Mouse (Mus musculus) kidney, embryonic 16.5 days (tissue): ENCODE data around the gene Klc2. TPM values are rescaled to one million over a fixed set of nuclear protein-coding genes. Genes with fewer than 3 reads are reported as not detected.
"Not testable (repeated sequence)": the region's sequence is repeated elsewhere in the genome, so short reads cannot be mapped to it uniquely, and the experiment has no call there.

Experiments
- ATAC-seq: fragments of 200-750 bp; cut with Nextera tagmentation; 2 replicates; pipeline ENCODE4 v1.8.0; 2017; ENCODE audit warnings: moderate TSS enrichment; ENCODE audit not compliant: low FRiP score, low TSS enrichment
- H3K27ac ChIP-seq: fragments of 300-500 bp; sonication (generic); 2 replicates; pipeline ENCODE4 v1.5.1; 2014; ENCODE audit warnings: low read length
- H3K27me3 ChIP-seq: fragments of 300-500 bp; sonication (generic); 2 replicates; pipeline ENCODE4 v1.6.1; 2014; ENCODE audit warnings: low read length, control low read depth, mixed read lengths; ENCODE audit not compliant: insufficient read depth
- H3K36me3 ChIP-seq: fragments of 300-500 bp; sonication (generic); 2 replicates; pipeline ENCODE4 v1.6.1; 2014; ENCODE audit warnings: low read length, control low read depth, mixed read lengths; ENCODE audit not compliant: insufficient read depth
- H3K4me1 ChIP-seq: fragments of 300-500 bp; sonication (generic); 2 replicates; pipeline ENCODE4 v1.6.1; 2014; ENCODE audit warnings: low read length, control low read depth, mixed read lengths; ENCODE audit not compliant: insufficient read depth
- H3K4me2 ChIP-seq: fragments of 300-500 bp; sonication (generic); replicated peaks from 2 replicates; pipeline ENCODE4 v1.6.1; 2014; ENCODE audit warnings: low read depth, low read length
- H3K4me3 ChIP-seq: fragments of 300-500 bp; sonication (generic); 2 replicates; pipeline ENCODE4 v1.5.1; 2014; ENCODE audit warnings: mild to moderate bottlenecking, low read length
- H3K9ac ChIP-seq: fragments of 300-500 bp; sonication (generic); replicated peaks from 2 replicates; pipeline ENCODE4 v1.6.1; 2014; ENCODE audit warnings: low read length
- H3K9me3 ChIP-seq: fragments of 300-500 bp; sonication (generic); 2 replicates; pipeline ENCODE4 v1.6.1; 2016; ENCODE audit warnings: low read length, control low read depth
- WGBS: fragments of 180-500 bp; shearing (Covaris S2); extraction: QIAGEN DNeasy Blood & Tissue Kit; methylation state at CpG from one replicate; pipeline ENCODE4 v1.1.7; 2014; 5-methylcytosine and 5-hydroxymethylcytosine counted together
- polyA plus RNA-seq: library from polyadenylated mRNA; unstranded; fragments of >200 nt; fragmentation: Nextera tagmentation; extraction: Ambion mirVana; gene quantifications from 2 replicates; pipeline ENCODE4 v1.2.1, GENCODE M21; 2015

The Klc2 gene
- polyA plus RNA-seq, 1 experiment from 2014 or later = 25.1 TPM

- WGBS = under 1% methylated on average over 21 of the region's 21 CpGs
- no peak overlapping the region for H3K27ac ChIP-seq
These were observed 24.1 kb downstream of the Klc2 start for GRCm38 (mm10) chr19:5094243-5094632.

GRCm38 (mm10) chr19:5093481-5094242, 24.7 kb downstream of the Klc2 start:
- WGBS = 67% methylated on average over 12 of the region's 12 CpGs
- H3K9me3 ChIP-seq = no peaks in the 10 kb centered on the region
- 0 out of 2 replicates have a peak overlapping the region, but pooled peaks have one; percentile 32 for H3K9ac ChIP-seq
- H3K4me2 ChIP-seq = no peak overlapping the region
- no peaks in the 10 kb centered on the region for H3K27me3 ChIP-seq
- H3K4me1 ChIP-seq = peaks cover 42% of the 10 kb centered on the region
- no peak for ATAC-seq
- H3K36me3 ChIP-seq = peaks cover 27% of the 10 kb centered on the region
- H3K27ac ChIP-seq = no peak overlapping the region
- H3K4me3 ChIP-seq = no peak overlapping the region

More at GRCm38 (mm10) chr19:5094243-5094632, 24.1 kb downstream of the Klc2 start:
- no peaks in the 10 kb centered on the region for H3K27me3 ChIP-seq
- H3K4me3 ChIP-seq = no peak overlapping the region
- peaks cover 42% of the 10 kb centered on the region for H3K4me1 ChIP-seq
- 0 out of 2 replicates have a peak overlapping the region, but pooled peaks have one; percentile 32 for H3K9ac ChIP-seq
- peaks cover 27% of the 10 kb centered on the region for H3K36me3 ChIP-seq
- peak; percentile 27 for ATAC-seq
- no peak overlapping the region for H3K4me2 ChIP-seq
- H3K9me3 ChIP-seq = no peaks in the 10 kb centered on the region

GRCm38 (mm10) chr19:5092083-5092482, 26.3 kb downstream of the Klc2 start:
- 84% methylated on average over 10 of the region's 10 CpGs for WGBS
- no peak overlapping the region for H3K4me2 ChIP-seq
- H3K9me3 ChIP-seq = no peaks in the 10 kb centered on the region
- H3K4me3 ChIP-seq = no peak overlapping the region
- H3K27ac ChIP-seq = no peak overlapping the region
- H3K36me3 ChIP-seq = peaks cover 27% of the 10 kb centered on the region
- H3K9ac ChIP-seq = no peak overlapping the region
- H3K27me3 ChIP-seq = no peaks in the 10 kb centered on the region
- no peak for ATAC-seq
- H3K4me1 ChIP-seq = peaks cover 35% of the 10 kb centered on the region

GRCm38 (mm10) chr19:5089324-5089723, 29.0 kb downstream of the Klc2 start:
- H3K27ac ChIP-seq = no peak overlapping the region
- ATAC-seq = no peak
- peak overlapping the region; percentile 81; the same call in 1 of the 2 replicates for H3K9ac ChIP-seq
- H3K27me3 ChIP-seq = peaks cover 23% of the 10 kb centered on the region
- 90% methylated on average over 4 of the region's 4 CpGs for WGBS
- no peaks in the 10 kb centered on the region for H3K9me3 ChIP-seq
- H3K4me1 ChIP-seq = peaks cover 28% of the 10 kb centered on the region
- peak overlapping the region; percentile 81 for H3K4me3 ChIP-seq
- H3K36me3 ChIP-seq = peaks cover 27% of the 10 kb centered on the region
- peak overlapping the region; percentile 83 for H3K4me2 ChIP-seq

- Histone ChIP-seq H3K27ac (peak within 1 kb of the TSS; percentile 82), H3K9me3 (no peaks in the 10 kb centered on the region), H3K36me3 (peaks cover 27% of the 10 kb centered on the region), H3K4me2 (peak within 1 kb of the TSS; percentile 83), H3K9ac (peak within 1 kb of the TSS; percentile 81), H3K4me3 (peak within 1 kb of the TSS; percentile 81), H3K4me1 (peaks cover 23% of the 10 kb centered on the region), H3K27me3 (peaks cover 35% of the 10 kb centered on the region)
- WGBS = under 1% methylated on average over 58 of the region's 58 CpGs
- ATAC-seq = peak; percentile 97
These were observed 30.3 kb downstream of the Klc2 start, which contains the start of gene Yif1a for GRCm38 (mm10) chr19:5087884-5088728. Gene Yif1a, plus strand, starts transcription at chr19:5088538.

- WGBS = 55% methylated on average over 4 of the region's 4 CpGs
- H3K27me3 ChIP-seq = peaks cover 51% of the 10 kb centered on the region
- ATAC-seq = not testable (repeated sequence)
These were observed 31.8 kb downstream of the Klc2 start for GRCm38 (mm10) chr19:5086533-5086932.

GRCm38 (mm10) chr19:5085145-5085863, 33.1 kb downstream of the Klc2 start, which contains the start of gene Tmem151a:
Gene Tmem151a, minus strand, starts transcription at chr19:5085531.
- WGBS = under 1% methylated on average over 57 of the region's 69 CpGs
- no peak for ATAC-seq
- H3K27me3 ChIP-seq = peaks cover 63% of the 10 kb centered on the region
- peaks cover 9% of the 10 kb centered on the region for H3K36me3 ChIP-seq
- peak within 1 kb of the TSS; percentile 75 for H3K4me2 ChIP-seq
- peaks cover 23% of the 10 kb centered on the region for H3K4me1 ChIP-seq
- H3K9me3 ChIP-seq = no peaks in the 10 kb centered on the region
- no peak within 1 kb of the TSS for H3K27ac ChIP-seq
- H3K4me3 ChIP-seq = peak within 1 kb of the TSS; percentile 52
- peak within 1 kb of the TSS; percentile 53; the same call in 1 of the 2 replicates for H3K9ac ChIP-seq

More at GRCm38 (mm10) chr19:5086533-5086932, 31.8 kb downstream of the Klc2 start:
- Histone ChIP-seq H3K36me3 (peaks cover 17% of the 10 kb centered on the region), H3K4me1 (peaks cover 23% of the 10 kb centered on the region)
- not testable (repeated sequence) for H3K4me2 ChIP-seq, H3K9me3 ChIP-seq, H3K9ac ChIP-seq, H3K27ac ChIP-seq, H3K4me3 ChIP-seq

- H3K36me3 ChIP-seq = peaks cover 4% of the 10 kb centered on the region
- peak overlapping the region; percentile 75 for H3K4me2 ChIP-seq
- H3K9ac ChIP-seq = no peak overlapping the region
- 6% methylated on average over 15 of the region's 15 CpGs for WGBS
- H3K9me3 ChIP-seq = no peaks in the 10 kb centered on the region
- no peak overlapping the region for H3K27ac ChIP-seq
- peaks cover 23% of the 10 kb centered on the region for H3K4me1 ChIP-seq
- H3K27me3 ChIP-seq = peaks cover 67% of the 10 kb centered on the region
- no peak for ATAC-seq
- H3K4me3 ChIP-seq = peak overlapping the region; percentile 52
These were observed 33.6 kb downstream of the Klc2 start for GRCm38 (mm10) chr19:5084834-5085144.
